Mouse (Mus musculus): ENCODE measurements around the gene Vmn2r2.

The Vmn2r2 gene

DNA sequence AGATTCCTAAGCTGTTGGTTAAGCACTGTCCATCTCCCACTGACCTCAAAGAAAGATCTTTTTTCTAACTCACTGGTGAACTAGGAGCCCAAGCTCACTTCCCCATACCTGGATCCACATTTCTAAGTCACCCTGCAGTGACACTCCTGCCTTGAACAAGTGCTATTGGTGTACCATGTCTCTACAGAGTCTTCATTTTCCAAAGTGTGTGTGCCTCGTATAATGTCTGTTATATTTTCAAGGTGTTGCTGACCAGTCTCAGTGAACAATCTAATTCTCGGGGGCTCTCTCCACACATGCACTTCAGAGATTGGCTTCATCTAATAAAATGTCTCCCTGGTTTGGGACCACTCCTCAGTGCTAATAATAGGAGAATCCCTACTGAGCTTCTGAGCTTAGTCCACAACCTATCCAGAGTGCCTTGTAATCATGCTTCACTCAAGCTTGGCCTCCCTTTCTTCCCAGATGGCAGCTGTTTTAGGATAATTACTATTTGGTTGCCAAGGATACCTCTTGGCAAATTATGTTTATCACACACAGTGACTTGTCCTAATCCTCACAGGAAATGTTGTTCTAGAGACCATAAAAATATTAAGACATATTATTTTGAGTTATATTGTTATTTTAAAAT is at the start of gene Vmn2r2:
Gene Vmn2r2 (minus strand): TSS at position 51 of the 631 bp plus-strand sequence.
- Histone ChIP-seq H3K9me3 (ENCODE audit: low read length) (no peaks in the 10 kb centered on the region), H3K4me1 (replicated peaks; ENCODE audit: low read depth, low read length) (no peaks in the 10 kb centered on the region), H3K27me3 (ENCODE audit: insufficient read depth, low read length) (no peaks in the 10 kb centered on the region), H3K4me3 (replicated peaks; ENCODE audit: low read length) (no peak within 1 kb of the TSS), H3K36me3 (ENCODE audit: insufficient read depth, low read length) (no peaks in the 10 kb centered on the region)
- TF ChIP-seq CTCF (conservative IDR thresholded peaks at IDR 0.05; ENCODE audit: low read length) (no peak), NANOG (IDR thresholded peaks at IDR 0.05; ENCODE audit: borderline replicate concordance, low read length) (no peak), POU5F1 (IDR thresholded peaks at IDR 0.05; ENCODE audit: borderline replicate concordance, low read length) (no peak)

DNA sequence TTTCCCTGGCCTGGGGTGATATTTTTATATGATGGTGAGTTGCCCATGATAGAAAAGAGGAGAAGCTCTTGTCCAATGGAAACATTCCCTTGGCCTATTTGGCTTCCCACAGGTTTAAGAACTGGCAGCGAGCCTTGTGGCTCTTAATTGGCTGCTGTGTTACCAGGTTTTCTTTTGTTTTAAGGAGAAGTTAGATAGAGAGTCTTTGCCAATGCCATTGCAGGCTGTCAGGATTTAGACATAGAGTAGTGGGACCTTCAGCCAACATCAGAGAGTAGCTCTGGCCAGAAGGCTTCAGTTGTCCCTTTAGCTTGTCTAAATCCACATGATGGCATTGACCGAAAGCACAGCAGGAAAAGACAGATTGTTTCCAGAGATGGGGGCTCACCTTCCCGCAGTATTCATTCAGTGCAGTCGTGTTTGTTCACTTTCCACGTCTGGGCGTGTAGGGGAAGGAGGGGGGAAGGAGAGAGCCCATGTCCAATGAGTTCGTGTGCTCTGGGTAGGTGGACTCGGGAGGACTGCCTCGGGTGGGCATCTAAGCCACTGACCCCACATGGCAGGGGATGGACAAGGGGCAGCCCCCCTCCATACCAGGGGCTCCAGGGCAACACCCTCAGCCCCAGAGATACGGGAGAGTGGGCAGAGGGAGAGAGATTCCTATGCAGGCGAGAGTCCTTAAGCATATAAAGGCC is 28.2 kb downstream of the Vmn2r2 start:
- H3K4me1 ChIP-seq (replicated peaks; ENCODE audit: low read depth, low read length), result no peaks in the 10 kb centered on the region
- no peak for TF ChIP-seq CTCF (conservative IDR thresholded peaks at IDR 0.05; ENCODE audit: low read length)
- TF ChIP-seq NANOG (IDR thresholded peaks at IDR 0.05; ENCODE audit: borderline replicate concordance, low read length), result no peak
- H3K9me3 ChIP-seq (ENCODE audit: low read length), result no peaks in the 10 kb centered on the region
- no peak overlapping the region for H3K4me3 ChIP-seq (replicated peaks; ENCODE audit: low read length)
- no peaks in the 10 kb centered on the region for H3K36me3 ChIP-seq (ENCODE audit: insufficient read depth, low read length)
- no peaks in the 10 kb centered on the region for H3K27me3 ChIP-seq (ENCODE audit: insufficient read depth, low read length)

DNA sequence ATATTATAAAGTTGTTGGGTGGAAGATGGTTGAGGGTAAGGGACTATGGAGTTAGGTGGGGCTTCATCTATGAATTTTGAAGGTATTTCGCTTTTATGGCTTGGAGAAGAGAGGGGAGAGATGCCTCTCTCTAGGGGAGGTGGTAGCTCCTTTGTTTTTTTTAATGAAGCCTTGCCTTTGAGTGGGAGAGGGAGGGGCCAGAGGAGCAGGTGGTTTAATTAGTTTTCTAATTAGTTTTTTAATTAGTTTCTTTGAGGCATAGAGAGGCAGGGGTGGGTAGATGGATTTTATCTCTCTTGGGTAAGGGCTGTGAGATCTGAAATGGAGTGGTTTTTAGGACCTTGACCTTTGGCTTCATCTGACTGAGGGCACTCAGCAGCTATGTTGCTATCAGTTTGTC is 29.0 kb downstream of the Vmn2r2 start:
- no peak for TF ChIP-seq POU5F1 (IDR thresholded peaks at IDR 0.05; ENCODE audit: borderline replicate concordance, low read length)
- TF ChIP-seq CTCF (conservative IDR thresholded peaks at IDR 0.05; ENCODE audit: low read length), result no peak
- no peak for TF ChIP-seq NANOG (IDR thresholded peaks at IDR 0.05; ENCODE audit: borderline replicate concordance, low read length)
- Histone ChIP-seq H3K27me3 (ENCODE audit: insufficient read depth, low read length) (no peaks in the 10 kb centered on the region), H3K36me3 (ENCODE audit: insufficient read depth, low read length) (no peaks in the 10 kb centered on the region), H3K4me3 (replicated peaks; ENCODE audit: low read length) (no peak overlapping the region), H3K9me3 (ENCODE audit: low read length) (no peaks in the 10 kb centered on the region), H3K4me1 (replicated peaks; ENCODE audit: low read depth, low read length) (no peaks in the 10 kb centered on the region)

DNA sequence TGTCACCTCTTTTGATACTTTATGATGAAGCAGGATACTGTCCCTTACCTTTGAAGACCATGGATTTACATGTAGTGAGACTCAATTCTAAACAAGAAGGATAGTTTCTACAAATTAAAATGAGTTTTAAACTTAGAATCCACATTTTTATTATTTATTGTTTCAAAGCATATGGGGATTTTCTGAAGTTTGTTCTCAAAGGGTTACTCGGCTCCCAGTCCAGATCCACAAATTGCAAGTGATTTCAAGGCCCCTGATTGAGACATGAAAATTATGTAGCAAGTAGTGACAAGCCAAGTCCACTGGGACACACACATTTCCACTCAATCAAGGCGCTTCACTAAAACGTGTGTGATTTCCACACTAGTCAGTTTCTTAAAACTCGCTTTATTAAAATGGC is 60.5 kb downstream of the Vmn2r2 start, which contains the start of gene Vmn2r1:
Gene Vmn2r1 (plus strand): TSS at position 301 of the 400 bp plus-strand sequence.
- TF ChIP-seq CTCF (conservative IDR thresholded peaks at IDR 0.05; ENCODE audit: low read length), result no peak
- H3K9me3 ChIP-seq (ENCODE audit: low read length), result no peaks in the 10 kb centered on the region
- no peak within 1 kb of the TSS for H3K4me3 ChIP-seq (replicated peaks; ENCODE audit: low read length)
- no peaks in the 10 kb centered on the region for H3K36me3 ChIP-seq (ENCODE audit: insufficient read depth, low read length)
- H3K27me3 ChIP-seq (ENCODE audit: insufficient read depth, low read length), result no peaks in the 10 kb centered on the region
- H3K4me1 ChIP-seq (replicated peaks; ENCODE audit: low read depth, low read length), result no peaks in the 10 kb centered on the region
